Mouse (Mus musculus) testis, adult 2 months (tissue): Measurements from ENCODE around the gene Dcpp2.
"Not testable (repeated sequence)": the region's sequence is repeated elsewhere in the genome, so short reads cannot be mapped to it uniquely, and the experiment has no call there.

Source experiments
- CTCF ChIP-seq: fragments of 200-500 bp; IDR thresholded peaks from 2 replicates; pipeline ENCODE4 v1.5.1; 2012; ENCODE audit warnings: low read depth, mild to moderate bottlenecking, inconsistent platforms, low read length, moderate library complexity; ENCODE audit not compliant: control insufficient read depth, insufficient read depth, insufficient replicate concordance
- POLR2A ChIP-seq: fragments of 200-500 bp; IDR thresholded peaks from 2 replicates; pipeline ENCODE4 v1.6.1; 2012; ENCODE audit warnings: low read depth, mild to moderate bottlenecking, inconsistent platforms, low read length, moderate library complexity; ENCODE audit not compliant: control insufficient read depth

- not testable (repeated sequence) for TF ChIP-seq CTCF, POLR2A
Observed at GRCm38 (mm10) chr17:23880576-23880975, at the start of gene Dcpp2, which contains the start of gene Dcpp1.
